Mouse (Mus musculus) heart, adult 2 months (tissue): ENCODE measurements around the gene Gsn.

Experiments
- CTCF ChIP-seq: fragments of 200-600 bp; IDR thresholded peaks from 2 replicates; pipeline ENCODE4 v1.8.1; 2022; ENCODE audit warnings: antibody characterized with exemption, mild to moderate bottlenecking, moderate library complexity
- EP300 ChIP-seq: fragments of 200-500 bp; IDR thresholded peaks from 2 replicates; pipeline ENCODE4 v1.6.1; 2011; ENCODE audit warnings: low read depth, low read length, control low read depth; ENCODE audit not compliant: insufficient read depth
- POLR2A ChIP-seq: fragments of 200-500 bp; IDR thresholded peaks from 2 replicates; pipeline ENCODE4 v1.6.1; 2011; ENCODE audit warnings: mild to moderate bottlenecking, low read depth, low read length, control low read depth; ENCODE audit not compliant: insufficient read depth

DNA sequence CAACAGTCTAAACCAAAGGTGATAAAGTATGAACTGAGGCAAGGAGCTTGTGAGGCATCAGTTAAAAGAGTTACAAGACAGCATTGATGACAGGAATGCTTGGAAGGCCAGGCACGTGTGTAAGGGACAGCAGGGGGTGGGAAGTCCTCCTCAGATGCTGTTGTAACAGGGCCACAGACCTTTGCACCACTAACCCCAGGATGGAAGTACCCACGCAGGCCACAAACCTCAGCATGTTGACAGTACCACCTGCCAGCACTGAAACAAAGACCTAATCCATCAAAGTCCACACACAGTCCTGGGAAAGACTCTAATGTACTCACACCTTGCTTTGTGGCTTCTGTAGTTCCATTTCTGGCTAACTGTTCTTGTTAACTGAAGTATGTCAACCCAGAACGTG is 22.3 kb upstream of the Gsn start:
- TF ChIP-seq POLR2A, result no peak
- no peak for TF ChIP-seq CTCF
- TF ChIP-seq EP300, result no peak
